Mouse (Mus musculus) hindbrain, embryonic 10.5 days (tissue): Measurements from ENCODE around the gene Gm826. TPM values are rescaled to one million over a fixed set of nuclear protein-coding genes. Genes with fewer than 3 reads are reported as not detected.

Experiments used
- DNase-seq: peaks from one replicate; pipeline ENCODE4 v3.0.0-alpha.2; 2017; ENCODE audit warnings: low spot score
- H3K27ac ChIP-seq: fragments of 300-500 bp; sonication (generic); 2 replicates; pipeline ENCODE4 v1.5.1; 2016; ENCODE audit warnings: mild to moderate bottlenecking, moderate library complexity
- H3K27me3 ChIP-seq: fragments of 300-500 bp; sonication (generic); 2 replicates; pipeline ENCODE4 v1.6.1; 2016; ENCODE audit warnings: mild to moderate bottlenecking; ENCODE audit not compliant: poor library complexity, insufficient read depth, severe bottlenecking
- H3K36me3 ChIP-seq: fragments of 300-500 bp; sonication (generic); 2 replicates; pipeline ENCODE4 v1.6.1; 2016; ENCODE audit warnings: mild to moderate bottlenecking, moderate library complexity
- H3K4me1 ChIP-seq: fragments of 300-500 bp; sonication (generic); replicated peaks from 2 replicates; pipeline ENCODE4 v1.6.1; 2016; ENCODE audit warnings: mild to moderate bottlenecking
- H3K4me3 ChIP-seq: fragments of 300-500 bp; sonication (generic); 2 replicates; pipeline ENCODE4 v1.5.1; 2016; ENCODE audit warnings: mild to moderate bottlenecking, moderate library complexity
- H3K9me3 ChIP-seq: fragments of 300-500 bp; sonication (generic); 2 replicates; pipeline ENCODE4 v1.6.1; 2016; ENCODE audit warnings: mild to moderate bottlenecking, moderate library complexity
- WGBS: fragments of 180-500 bp; shearing (Covaris S2); methylation state at CpG from one replicate; pipeline ENCODE4 v1.1.7; 2016; 5-methylcytosine and 5-hydroxymethylcytosine counted together
- polyA plus RNA-seq: library from polyadenylated mRNA; unstranded; fragments of >200 nt; fragmentation: Nextera tagmentation; extraction: Ambion mirVana; gene quantifications from 2 replicates; pipeline ENCODE4 v1.2.1, GENCODE M21; 2016

Gm826 gene
- polyA plus RNA-seq, 1 experiment from 2014 or later, result 0.33 TPM

GRCm38 (mm10) chr2:160305070-160305469, 28.9 kb downstream of the Gm826 start:
- Histone ChIP-seq H3K27me3 (no peaks in the 10 kb centered on the region), H3K4me3 (no peak overlapping the region), H3K36me3 (no peaks in the 10 kb centered on the region), H3K27ac (no peak overlapping the region), H3K4me1 (0 out of 2 replicates have a peak, but pooled peaks cover 3% of the 10 kb centered on the region), H3K9me3 (no peaks in the 10 kb centered on the region)
- DNase-seq, result no peak
- 87% methylated on average over 3 of the region's 3 CpGs for WGBS

GRCm38 (mm10) chr2:160303992-160304391, 30.0 kb downstream of the Gm826 start:
- no peak overlapping the region for H3K4me3 ChIP-seq
- DNase-seq, result no peak
- H3K4me1 ChIP-seq, result no peaks in the 10 kb centered on the region
- WGBS, result 88% methylated on average over 2 of the region's 2 CpGs
- no peaks in the 10 kb centered on the region for H3K27me3 ChIP-seq
- H3K27ac ChIP-seq, result no peak overlapping the region
- H3K9me3 ChIP-seq, result no peaks in the 10 kb centered on the region
- H3K36me3 ChIP-seq, result no peaks in the 10 kb centered on the region

GRCm38 (mm10) chr2:160302013-160302412, 31.9 kb downstream of the Gm826 start:
- H3K4me3 ChIP-seq, result no peak overlapping the region
- 75% methylated on average over 4 of the region's 4 CpGs for WGBS
- H3K4me1 ChIP-seq, result no peaks in the 10 kb centered on the region

GRCm38 (mm10) chr2:160298586-160298985, 35.4 kb downstream of the Gm826 start:
- no peak overlapping the region for H3K4me3 ChIP-seq
- no peaks in the 10 kb centered on the region for H3K9me3 ChIP-seq
- no peaks in the 10 kb centered on the region for H3K4me1 ChIP-seq
- H3K27me3 ChIP-seq, result no peaks in the 10 kb centered on the region
- H3K36me3 ChIP-seq, result no peaks in the 10 kb centered on the region
- H3K27ac ChIP-seq, result no peak overlapping the region
- DNase-seq, result no peak

More at GRCm38 (mm10) chr2:160302013-160302412, 31.9 kb downstream of the Gm826 start:
- H3K27ac ChIP-seq, result no peak overlapping the region
- H3K27me3 ChIP-seq, result no peaks in the 10 kb centered on the region
- H3K9me3 ChIP-seq, result no peaks in the 10 kb centered on the region
- H3K36me3 ChIP-seq, result no peaks in the 10 kb centered on the region
- DNase-seq, result no peak

GRCm38 (mm10) chr2:160288538-160289151, 45.3 kb downstream of the Gm826 start:
- no peak overlapping the region for H3K4me3 ChIP-seq
- no peaks in the 10 kb centered on the region for H3K36me3 ChIP-seq
- DNase-seq, result no peak
- WGBS, result 80% methylated on average over 10 of the region's 10 CpGs
- H3K27ac ChIP-seq, result no peak overlapping the region
- H3K9me3 ChIP-seq, result no peaks in the 10 kb centered on the region
- H3K27me3 ChIP-seq, result no peaks in the 10 kb centered on the region
- H3K4me1 ChIP-seq, result no peaks in the 10 kb centered on the region

GRCm38 (mm10) chr2:160275959-160276657, 57.9 kb downstream of the Gm826 start:
- no peaks in the 10 kb centered on the region for H3K9me3 ChIP-seq
- no peak overlapping the region for H3K4me3 ChIP-seq
- 91% methylated on average over 5 of the region's 5 CpGs for WGBS
- H3K27ac ChIP-seq, result no peak overlapping the region
- no peaks in the 10 kb centered on the region for H3K36me3 ChIP-seq
- no peak for DNase-seq
- H3K27me3 ChIP-seq, result no peaks in the 10 kb centered on the region
- H3K4me1 ChIP-seq, result no peaks in the 10 kb centered on the region

- Histone ChIP-seq H3K9me3 (no peaks in the 10 kb centered on the region), H3K4me3 (no peak overlapping the region), H3K27me3 (no peaks in the 10 kb centered on the region), H3K36me3 (no peaks in the 10 kb centered on the region), H3K4me1 (no peaks in the 10 kb centered on the region), H3K27ac (no peak overlapping the region)
- DNase-seq, result no peak
- 93% methylated on average over 11 of the region's 11 CpGs for WGBS
Observed at GRCm38 (mm10) chr2:160267828-160268453, 66.0 kb downstream of the Gm826 start.

- no peak for DNase-seq
- whole genome bisulfite sequencing, result 88% methylated on average over 8 of the region's 8 CpGs
- H3K4me1 ChIP-seq, result no peaks in the 10 kb centered on the region
Observed at GRCm38 (mm10) chr2:160263861-160264260, 70.1 kb downstream of the Gm826 start.

GRCm38 (mm10) chr2:160261538-160261937, 72.4 kb downstream of the Gm826 start:
- no peaks in the 10 kb centered on the region for H3K9me3 ChIP-seq
- H3K4me1 ChIP-seq, result no peaks in the 10 kb centered on the region
- DNase-seq, result no peak
- WGBS, result 91% methylated on average over 3 of the region's 3 CpGs
- H3K4me3 ChIP-seq, result no peak overlapping the region
- H3K36me3 ChIP-seq, result no peaks in the 10 kb centered on the region
- H3K27me3 ChIP-seq, result no peaks in the 10 kb centered on the region
- H3K27ac ChIP-seq, result no peak overlapping the region

More at GRCm38 (mm10) chr2:160263861-160264260, 70.1 kb downstream of the Gm826 start:
- H3K36me3 ChIP-seq, result no peaks in the 10 kb centered on the region
- H3K4me3 ChIP-seq, result no peak overlapping the region
- no peak overlapping the region for H3K27ac ChIP-seq
- no peaks in the 10 kb centered on the region for H3K9me3 ChIP-seq
- H3K27me3 ChIP-seq, result no peaks in the 10 kb centered on the region

Other genes with a start within 250 kb of the Gm826 start
- gene Mafb, start 32.9 kb upstream of the Gm826 start, polyA plus RNA-seq, result 14.5 and 16.9 TPM in 2 replicates